Mouse (Mus musculus): ENCODE measurements at regions not wholly inside any gene's neighbourhood (a gene's known extent, or its start where the extent isn't known, plus 50 kb on each side); places are given as distances from the start of the nearest gene placed in this dataset.

- no peak overlapping the region for H3K4me2 ChIP-seq (replicated peaks; ENCODE audit: low read depth, low read length)
- H3K4me3 ChIP-seq (ENCODE audit: low read length), result no peak overlapping the region
- H3K27ac ChIP-seq (ENCODE audit: low read length), result no peak overlapping the region
- H3K9ac ChIP-seq (replicated peaks; ENCODE audit: low read length), result no peak overlapping the region
- no peak for ATAC-seq (ENCODE audit: low FRiP score, low TSS enrichment)
- no peaks in the 10 kb centered on the region for H3K27me3 ChIP-seq (ENCODE audit: insufficient read depth, low read length)
- H3K4me1 ChIP-seq (ENCODE audit: insufficient read depth, low read length), result no peaks in the 10 kb centered on the region
- H3K36me3 ChIP-seq (ENCODE audit: insufficient read depth, low read length), result no peaks in the 10 kb centered on the region
- H3K9me3 ChIP-seq (ENCODE audit: low read length), result no peaks in the 10 kb centered on the region
- WGBS, result 87% methylated on average over 3 of the region's 3 CpGs
These were observed 178.7 kb upstream of the 1810046K07Rik start for GRCm38 (mm10) chr9:51507265-51507913.

DNA sequence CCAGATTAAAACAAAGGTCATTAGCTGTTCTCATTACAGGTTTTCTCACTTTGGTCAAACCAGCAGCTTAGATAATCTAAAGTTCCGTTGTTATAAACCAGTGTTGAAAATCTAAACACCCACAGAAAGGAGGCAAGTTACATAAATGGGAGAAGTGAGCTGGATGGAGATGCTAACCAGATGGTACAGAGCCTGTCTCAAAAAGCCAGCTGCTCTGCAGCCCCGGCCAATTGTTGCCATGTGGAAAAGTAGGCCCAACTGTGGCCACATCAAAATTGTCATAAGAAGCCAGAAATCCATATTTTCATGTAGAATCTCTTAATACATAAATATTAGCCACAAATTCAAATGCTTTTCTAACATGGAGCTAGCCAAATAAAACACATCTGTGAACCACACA, 188.9 kb upstream of the 1810046K07Rik start:
- Histone ChIP-seq H3K36me3 (ENCODE audit: insufficient read depth, low read length) (no peaks in the 10 kb centered on the region), H3K9ac (replicated peaks; ENCODE audit: low read length) (no peak overlapping the region), H3K27ac (ENCODE audit: low read length) (no peak overlapping the region), H3K4me3 (ENCODE audit: low read length) (no peak overlapping the region), H3K4me2 (replicated peaks; ENCODE audit: low read depth, low read length) (no peak overlapping the region), H3K27me3 (ENCODE audit: insufficient read depth, low read length) (no peaks in the 10 kb centered on the region), H3K9me3 (ENCODE audit: low read length) (no peaks in the 10 kb centered on the region), H3K4me1 (ENCODE audit: insufficient read depth, low read length) (no peaks in the 10 kb centered on the region)
- ATAC-seq (ENCODE audit: low FRiP score, low TSS enrichment), result no peak
- 81% methylated on average over 2 of the region's 2 CpGs for WGBS

DNA sequence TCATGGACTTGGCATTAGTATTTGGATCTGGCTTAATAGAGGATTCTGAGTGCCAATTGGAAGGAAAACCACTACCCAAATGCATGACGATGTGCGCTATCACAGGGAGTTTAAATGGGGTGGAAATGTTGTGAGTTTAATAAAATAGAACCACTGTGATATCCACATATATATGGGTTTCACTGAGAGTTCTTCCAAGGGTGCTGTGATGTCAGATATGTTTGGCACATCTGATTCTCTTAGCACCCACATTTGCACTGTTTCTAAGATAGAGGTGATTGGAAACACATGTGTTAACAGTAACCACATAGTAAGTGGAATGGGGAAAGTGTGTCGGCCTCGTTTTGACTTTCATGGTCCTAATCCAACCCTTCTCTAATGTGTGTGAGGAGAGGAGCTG, 189.7 kb upstream of the 1810046K07Rik start:
- Histone ChIP-seq H3K4me3 (ENCODE audit: low read length) (no peak overlapping the region), H3K27me3 (ENCODE audit: insufficient read depth, low read length) (no peaks in the 10 kb centered on the region), H3K4me1 (ENCODE audit: insufficient read depth, low read length) (no peaks in the 10 kb centered on the region), H3K4me2 (replicated peaks; ENCODE audit: low read depth, low read length) (no peak overlapping the region), H3K27ac (ENCODE audit: low read length) (no peak overlapping the region), H3K36me3 (ENCODE audit: insufficient read depth, low read length) (no peaks in the 10 kb centered on the region), H3K9ac (replicated peaks; ENCODE audit: low read length) (no peak overlapping the region), H3K9me3 (ENCODE audit: low read length) (no peaks in the 10 kb centered on the region)
- ATAC-seq (ENCODE audit: low FRiP score, low TSS enrichment), result no peak
- WGBS, result 85% methylated on average over 4 of the region's 4 CpGs

- Histone ChIP-seq H3K4me1 (ENCODE audit: insufficient read depth, low read length) (no peaks in the 10 kb centered on the region), H3K27me3 (ENCODE audit: insufficient read depth, low read length) (no peaks in the 10 kb centered on the region), H3K36me3 (ENCODE audit: insufficient read depth, low read length) (no peaks in the 10 kb centered on the region), H3K4me3 (ENCODE audit: low read length) (no peak overlapping the region), H3K9me3 (ENCODE audit: low read length) (no peaks in the 10 kb centered on the region), H3K4me2 (replicated peaks; ENCODE audit: low read depth, low read length) (no peak overlapping the region), H3K9ac (replicated peaks; ENCODE audit: low read length) (no peak overlapping the region), H3K27ac (ENCODE audit: low read length) (no peak overlapping the region)
- no peak for ATAC-seq (ENCODE audit: low FRiP score, low TSS enrichment)
These were observed 194.8 kb upstream of the 1810046K07Rik start for GRCm38 (mm10) chr9:51523471-51523870.

DNA sequence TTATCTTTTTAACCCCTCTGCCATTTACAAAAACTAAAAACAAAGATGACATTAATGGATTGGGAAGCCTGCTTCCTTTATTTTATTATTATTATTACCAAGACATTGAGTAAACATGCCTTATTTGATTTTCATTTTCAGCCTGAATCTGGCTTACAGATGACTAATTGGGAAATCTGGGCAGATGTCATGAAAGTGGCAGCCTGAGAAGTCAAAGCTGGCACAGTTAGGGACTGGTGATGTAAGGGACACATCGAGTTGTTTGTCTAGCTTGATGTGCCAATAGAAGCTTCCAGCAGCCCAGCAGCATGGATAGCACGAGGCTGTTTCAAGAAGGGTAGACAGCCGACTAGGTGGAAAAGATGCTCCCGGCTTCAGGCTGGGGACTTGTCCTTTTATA, 197.2 kb upstream of the 1810046K07Rik start:
- Histone ChIP-seq H3K4me1 (ENCODE audit: insufficient read depth, low read length) (no peaks in the 10 kb centered on the region), H3K9ac (replicated peaks; ENCODE audit: low read length) (no peak overlapping the region), H3K36me3 (ENCODE audit: insufficient read depth, low read length) (no peaks in the 10 kb centered on the region), H3K4me2 (replicated peaks; ENCODE audit: low read depth, low read length) (no peak overlapping the region), H3K9me3 (ENCODE audit: low read length) (no peaks in the 10 kb centered on the region), H3K27ac (ENCODE audit: low read length) (no peak overlapping the region), H3K27me3 (ENCODE audit: insufficient read depth, low read length) (no peaks in the 10 kb centered on the region), H3K4me3 (ENCODE audit: low read length) (no peak overlapping the region)
- WGBS, result 69% methylated on average over 4 of the region's 4 CpGs
- ATAC-seq (ENCODE audit: low FRiP score, low TSS enrichment), result no peak

GRCm38 (mm10) chr9:51538894-51539293, 210.2 kb upstream of the 1810046K07Rik start:
- Histone ChIP-seq H3K9ac (replicated peaks; ENCODE audit: low read length) (no peak overlapping the region), H3K27me3 (ENCODE audit: insufficient read depth, low read length) (no peaks in the 10 kb centered on the region), H3K4me3 (ENCODE audit: low read length) (no peak overlapping the region), H3K27ac (ENCODE audit: low read length) (no peak overlapping the region), H3K4me2 (replicated peaks; ENCODE audit: low read depth, low read length) (no peak overlapping the region), H3K36me3 (ENCODE audit: insufficient read depth, low read length) (no peaks in the 10 kb centered on the region), H3K4me1 (ENCODE audit: insufficient read depth, low read length) (peaks cover 3% of the 10 kb centered on the region; the same call in 1 of the 2 replicates), H3K9me3 (ENCODE audit: low read length) (no peaks in the 10 kb centered on the region)
- 21% methylated on average over 2 of the region's 2 CpGs for WGBS
- no peak for ATAC-seq (ENCODE audit: low FRiP score, low TSS enrichment)

DNA sequence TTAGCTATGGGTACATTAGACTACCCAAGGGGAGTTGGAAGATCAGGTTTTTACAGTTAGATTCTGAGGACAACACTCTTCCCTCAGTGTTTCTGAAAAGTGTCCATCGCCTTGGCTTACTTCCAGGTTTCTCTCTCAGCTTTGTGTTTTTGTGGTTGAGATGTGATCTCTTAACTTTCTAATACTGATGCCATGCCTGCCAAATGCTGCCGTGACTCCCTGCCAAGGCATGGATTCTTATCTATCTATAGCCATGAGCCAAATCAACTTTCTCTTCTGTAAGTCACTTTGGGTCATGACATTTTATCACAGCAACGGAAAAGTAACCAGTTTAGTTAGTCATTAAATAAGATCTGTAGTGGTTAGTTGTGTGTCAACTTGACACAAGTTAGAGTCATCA, 213.2 kb upstream of the 1810046K07Rik start:
- Histone ChIP-seq H3K4me2 (replicated peaks; ENCODE audit: low read depth, low read length) (no peak overlapping the region), H3K4me3 (ENCODE audit: low read length) (no peak overlapping the region), H3K4me1 (ENCODE audit: insufficient read depth, low read length) (peaks cover 3% of the 10 kb centered on the region; the same call in 1 of the 2 replicates), H3K27ac (ENCODE audit: low read length) (no peak overlapping the region), H3K36me3 (ENCODE audit: insufficient read depth, low read length) (no peaks in the 10 kb centered on the region), H3K27me3 (ENCODE audit: insufficient read depth, low read length) (no peaks in the 10 kb centered on the region), H3K9me3 (ENCODE audit: low read length) (no peaks in the 10 kb centered on the region), H3K9ac (replicated peaks; ENCODE audit: low read length) (no peak overlapping the region)
- WGBS, result 82% methylated on average over 3 of the region's 3 CpGs
- no peak for ATAC-seq (ENCODE audit: low FRiP score, low TSS enrichment)

GRCm38 (mm10) chr9:51572040-51572439, 193.1 kb upstream of the Arhgap20 start:
- H3K27me3 ChIP-seq (ENCODE audit: insufficient read depth, low read length), result no peaks in the 10 kb centered on the region
- no peaks in the 10 kb centered on the region for H3K4me1 ChIP-seq (ENCODE audit: insufficient read depth, low read length)
- H3K9me3 ChIP-seq (ENCODE audit: low read length), result no peaks in the 10 kb centered on the region
- H3K27ac ChIP-seq (ENCODE audit: low read length), result no peak overlapping the region
- no peak overlapping the region for H3K4me3 ChIP-seq (ENCODE audit: low read length)
- no peak overlapping the region for H3K9ac ChIP-seq (replicated peaks; ENCODE audit: low read length)
- H3K4me2 ChIP-seq (replicated peaks; ENCODE audit: low read depth, low read length), result no peak overlapping the region
- no peaks in the 10 kb centered on the region for H3K36me3 ChIP-seq (ENCODE audit: insufficient read depth, low read length)
- ATAC-seq (ENCODE audit: low FRiP score, low TSS enrichment), result no peak
- 73% methylated on average over 5 of the region's 5 CpGs for WGBS

GRCm38 (mm10) chr9:51581601-51582000, 183.5 kb upstream of the Arhgap20 start:
- H3K27ac ChIP-seq (ENCODE audit: low read length), result no peak overlapping the region
- H3K27me3 ChIP-seq (ENCODE audit: insufficient read depth, low read length), result no peaks in the 10 kb centered on the region
- no peak for ATAC-seq (ENCODE audit: low FRiP score, low TSS enrichment)
- H3K9ac ChIP-seq (replicated peaks; ENCODE audit: low read length), result no peak overlapping the region
- no peak overlapping the region for H3K4me3 ChIP-seq (ENCODE audit: low read length)
- H3K36me3 ChIP-seq (ENCODE audit: insufficient read depth, low read length), result no peaks in the 10 kb centered on the region
- H3K4me2 ChIP-seq (replicated peaks; ENCODE audit: low read depth, low read length), result no peak overlapping the region
- 94% methylated on average over 3 of the region's 3 CpGs for WGBS
- H3K9me3 ChIP-seq (ENCODE audit: low read length), result no peaks in the 10 kb centered on the region
- H3K4me1 ChIP-seq (ENCODE audit: insufficient read depth, low read length), result no peaks in the 10 kb centered on the region

- no peaks in the 10 kb centered on the region for H3K27me3 ChIP-seq (ENCODE audit: insufficient read depth, low read length)
- no peak overlapping the region for H3K4me2 ChIP-seq (replicated peaks; ENCODE audit: low read depth, low read length)
- H3K27ac ChIP-seq (ENCODE audit: low read length), result no peak overlapping the region
- no peaks in the 10 kb centered on the region for H3K9me3 ChIP-seq (ENCODE audit: low read length)
- H3K4me1 ChIP-seq (ENCODE audit: insufficient read depth, low read length), result no peaks in the 10 kb centered on the region
- no peak overlapping the region for H3K4me3 ChIP-seq (ENCODE audit: low read length)
- H3K36me3 ChIP-seq (ENCODE audit: insufficient read depth, low read length), result no peaks in the 10 kb centered on the region
- WGBS, result 30% methylated on average over 3 of the region's 3 CpGs
- no peak overlapping the region for H3K9ac ChIP-seq (replicated peaks; ENCODE audit: low read length)
- ATAC-seq (ENCODE audit: low FRiP score, low TSS enrichment), result no peak
These were observed 171.4 kb upstream of the Arhgap20 start for GRCm38 (mm10) chr9:51593707-51594106.

All from kidney, embryonic 16.5 days (tissue).